Mouse (Mus musculus): ENCODE results near the gene Rab4a.

Rab4a gene

GRCm38 (mm10) chr8:123805718-123806373, at the start of gene Rab4a:
Gene Rab4a, plus strand, starts transcription at chr8:123805985.
- DNase-seq (ENCODE audit: low spot score), result peak; percentile 84

GRCm38 (mm10) chr8:123756901-123757300, 48.9 kb upstream of the Rab4a start:
- no peak for DNase-seq (ENCODE audit: low spot score)

- no peak for DNase-seq (ENCODE audit: low spot score)
Observed at GRCm38 (mm10) chr8:123758935-123759334, 46.9 kb upstream of the Rab4a start.

- no peak for DNase-seq (ENCODE audit: low spot score)
Observed at GRCm38 (mm10) chr8:123759933-123760332, 45.9 kb upstream of the Rab4a start.

- DNase-seq (ENCODE audit: low spot score), result no peak
Observed at GRCm38 (mm10) chr8:123760579-123760978, 45.2 kb upstream of the Rab4a start.

- DNase-seq (ENCODE audit: low spot score), result peak; percentile 28
Observed at GRCm38 (mm10) chr8:123761266-123761882, 44.4 kb upstream of the Rab4a start.

GRCm38 (mm10) chr8:123761883-123762270, 43.9 kb upstream of the Rab4a start:
- DNase-seq (ENCODE audit: low spot score), result no peak

GRCm38 (mm10) chr8:123763355-123763754, 42.4 kb upstream of the Rab4a start:
- DNase-seq (ENCODE audit: low spot score), result no peak

- no peak for DNase-seq (ENCODE audit: low spot score)
Observed at GRCm38 (mm10) chr8:123764671-123765070, 41.1 kb upstream of the Rab4a start.

- no peak for DNase-seq (ENCODE audit: low spot score)
Observed at GRCm38 (mm10) chr8:123766516-123766915, 39.3 kb upstream of the Rab4a start.

GRCm38 (mm10) chr8:123767874-123768273, 37.9 kb upstream of the Rab4a start:
- no peak for DNase-seq (ENCODE audit: low spot score)

GRCm38 (mm10) chr8:123768492-123769356, 37.1 kb upstream of the Rab4a start:
- DNase-seq (ENCODE audit: low spot score), result no peak

- no peak for DNase-seq (ENCODE audit: low spot score)
Observed at GRCm38 (mm10) chr8:123773468-123773867, 32.3 kb upstream of the Rab4a start.

GRCm38 (mm10) chr8:123774491-123774890, 31.3 kb upstream of the Rab4a start:
- DNase-seq (ENCODE audit: low spot score), result no peak

- no peak for DNase-seq (ENCODE audit: low spot score)
Observed at GRCm38 (mm10) chr8:123777319-123777718, 28.5 kb upstream of the Rab4a start.

- DNase-seq (ENCODE audit: low spot score), result no peak
Observed at GRCm38 (mm10) chr8:123780471-123780870, 25.3 kb upstream of the Rab4a start.

- no peak for DNase-seq (ENCODE audit: low spot score)
Observed at GRCm38 (mm10) chr8:123781256-123781655, 24.5 kb upstream of the Rab4a start.

GRCm38 (mm10) chr8:123783525-123784249, 22.1 kb upstream of the Rab4a start:
- DNase-seq (ENCODE audit: low spot score), result peak; percentile 63

- DNase-seq (ENCODE audit: low spot score), result no peak
Observed at GRCm38 (mm10) chr8:123786166-123786565, 19.6 kb upstream of the Rab4a start.

GRCm38 (mm10) chr8:123786644-123787043, 19.1 kb upstream of the Rab4a start:
- no peak for DNase-seq (ENCODE audit: low spot score)

- no peak for DNase-seq (ENCODE audit: low spot score)
Observed at GRCm38 (mm10) chr8:123787254-123787897, 18.4 kb upstream of the Rab4a start.

Measured in ovary, adult 18-20 months (tissue).